Mouse (Mus musculus) thymus, adult 2 months (tissue): ENCODE measurements around the gene Phyhd1. TPM values are rescaled to one million over a fixed set of nuclear protein-coding genes. Genes with fewer than 3 reads are reported as not detected.

Experiments used
- DNase-seq: peaks from one replicate; pipeline ENCODE4 v3.0.0; 2021
- H3K27ac ChIP-seq: fragments of 200-500 bp; 2 replicates; pipeline ENCODE4 v1.5.1; 2012; ENCODE audit warnings: low read length, control low read depth; ENCODE audit not compliant: control insufficient read depth, insufficient read depth
- H3K27me3 ChIP-seq: fragments of 200-500 bp; 2 replicates; pipeline ENCODE4 v1.6.1; 2012; ENCODE audit warnings: mild to moderate bottlenecking, low read length, moderate library complexity, mixed read lengths; ENCODE audit not compliant: control insufficient read depth, insufficient read depth
- H3K36me3 ChIP-seq: fragments of 200-500 bp; 2 replicates; pipeline ENCODE4 v1.6.1; 2012; ENCODE audit warnings: mild to moderate bottlenecking, low read length, moderate library complexity; ENCODE audit not compliant: control insufficient read depth, insufficient read depth
- H3K4me1 ChIP-seq: fragments of 200-500 bp; replicated peaks from 2 replicates; pipeline ENCODE4 v1.6.1; 2012; ENCODE audit warnings: low read length; ENCODE audit not compliant: control insufficient read depth, insufficient read depth
- H3K4me3 ChIP-seq: fragments of 200-500 bp; 2 replicates; pipeline ENCODE4 v1.5.1; 2012; ENCODE audit warnings: mild to moderate bottlenecking, low read length, control low read depth, moderate library complexity; ENCODE audit not compliant: control insufficient read depth, insufficient read depth
- CTCF ChIP-seq: fragments of 200-500 bp; IDR thresholded peaks from 2 replicates; pipeline ENCODE4 v1.5.1; 2012; ENCODE audit warnings: mild to moderate bottlenecking, control low read depth, low read length, moderate library complexity, borderline replicate concordance; ENCODE audit not compliant: control insufficient read depth, poor library complexity, insufficient read depth; ENCODE audit errors: extremely low read depth
- POLR2A ChIP-seq: fragments of 200-500 bp; IDR thresholded peaks from 2 replicates; pipeline ENCODE4 v1.6.1; 2012; ENCODE audit warnings: mild to moderate bottlenecking, low read length, control low read depth, moderate library complexity; ENCODE audit not compliant: control insufficient read depth, poor library complexity, insufficient read depth; ENCODE audit errors: extremely low read depth
- WGBS: fragments of 180-500 bp; shearing (Covaris S2); methylation state at CpG from one replicate; pipeline ENCODE4 v1.1.7; 2018; 5-methylcytosine and 5-hydroxymethylcytosine counted together
- polyA plus RNA-seq: library from polyadenylated mRNA; depleted of rRNA; stranded (reverse); fragments of >200 nt; gene quantifications from 2 replicates; pipeline ENCODE4 v1.2.3, GENCODE M21; 2012; rRNA removed

Gene Phyhd1
- 10.7 and 18.1 TPM in 2 replicates for polyA plus RNA-seq

- peaks cover 5% of the 10 kb centered on the region; the same call in 1 of the 2 replicates for H3K4me1 ChIP-seq
- peaks cover 28% of the 10 kb centered on the region for H3K36me3 ChIP-seq
- H3K4me3 ChIP-seq, result no peak within 1 kb of the TSS
- no peaks in the 10 kb centered on the region for H3K27me3 ChIP-seq
- 85% methylated on average over 5 of the region's 5 CpGs for WGBS
- TF ChIP-seq POLR2A (no peak), CTCF (no peak)
- no peak within 1 kb of the TSS for H3K27ac ChIP-seq
- DNase-seq, result no peak
These were observed at the start of gene Phyhd1 for GRCm38 (mm10) chr2:30265767-30266253. Gene Phyhd1 (plus strand): TSS chr2:30266203.

GRCm38 (mm10) chr2:30216293-30216692 lies 49.7 kb upstream of the Phyhd1 start:
- DNase-seq, result no peak
- Histone ChIP-seq H3K27ac (no peak overlapping the region), H3K4me3 (no peak overlapping the region), H3K4me1 (no peaks in the 10 kb centered on the region), H3K27me3 (no peaks in the 10 kb centered on the region), H3K36me3 (no peaks in the 10 kb centered on the region)
- WGBS, result 97% methylated on average over 5 of the region's 5 CpGs
- TF ChIP-seq POLR2A, result no peak
- TF ChIP-seq CTCF, result no peak

DNA sequence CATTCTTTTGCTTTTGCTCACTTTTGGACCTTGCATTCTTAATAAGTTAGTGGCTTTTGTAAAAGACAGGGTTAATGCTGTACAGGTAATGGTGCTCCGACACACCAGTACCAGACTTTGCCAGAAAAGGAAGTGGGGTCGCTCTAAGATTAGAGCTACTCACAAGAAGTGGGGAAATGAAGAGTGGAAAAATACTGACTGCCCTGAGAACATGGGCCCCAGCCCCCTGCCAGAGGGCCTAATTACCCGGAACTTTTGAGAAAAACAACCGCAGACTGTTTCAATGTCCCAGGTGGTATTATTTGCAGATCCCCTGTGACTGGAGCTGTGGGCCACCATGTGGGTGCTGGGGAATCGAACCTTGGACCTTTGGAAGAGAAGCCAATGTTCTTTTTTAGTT lies 30.4 kb upstream of the Phyhd1 start:
- Histone ChIP-seq H3K27ac (no peak overlapping the region), H3K36me3 (peaks cover 1% of the 10 kb centered on the region), H3K27me3 (no peaks in the 10 kb centered on the region), H3K4me1 (peaks cover 25% of the 10 kb centered on the region), H3K4me3 (no peak overlapping the region)
- DNase-seq, result no peak
- WGBS, result 17% methylated on average over 5 of the region's 5 CpGs
- TF ChIP-seq CTCF, result no peak
- TF ChIP-seq POLR2A, result no peak

- 9% methylated on average over 18 of the region's 18 CpGs for WGBS
- no peak for DNase-seq
These were observed 29.4 kb upstream of the Phyhd1 start for GRCm38 (mm10) chr2:30236426-30237198.

GRCm38 (mm10) chr2:30237199-30237880 lies 28.7 kb upstream of the Phyhd1 start, which contains the start of gene Lrrc8a:
Gene Lrrc8a (plus strand): TSS chr2:30237715.
- Histone ChIP-seq H3K36me3 (peaks cover 10% of the 10 kb centered on the region), H3K4me1 (peaks cover 32% of the 10 kb centered on the region), H3K27ac (peak within 1 kb of the TSS; percentile 45), H3K4me3 (peak within 1 kb of the TSS; percentile 77), H3K27me3 (no peaks in the 10 kb centered on the region)
- TF ChIP-seq CTCF, result 0 out of 2 replicates have a peak, but pooled peaks have one; percentile 35
- TF ChIP-seq POLR2A, result peak; percentile 80; the same call in 1 of the 2 replicates
- peak; percentile 100 for DNase-seq
- WGBS, result under 1% methylated on average over 67 of the region's 67 CpGs

More at GRCm38 (mm10) chr2:30236426-30237198, 29.4 kb upstream of the Phyhd1 start:
- no peak for TF ChIP-seq CTCF
- no peak for TF ChIP-seq POLR2A
- peak overlapping the region; percentile 42 for H3K27ac ChIP-seq
- H3K4me1 ChIP-seq, result peaks cover 32% of the 10 kb centered on the region
- no peaks in the 10 kb centered on the region for H3K27me3 ChIP-seq
- H3K36me3 ChIP-seq, result peaks cover 10% of the 10 kb centered on the region
- H3K4me3 ChIP-seq, result peak overlapping the region; percentile 77

DNA sequence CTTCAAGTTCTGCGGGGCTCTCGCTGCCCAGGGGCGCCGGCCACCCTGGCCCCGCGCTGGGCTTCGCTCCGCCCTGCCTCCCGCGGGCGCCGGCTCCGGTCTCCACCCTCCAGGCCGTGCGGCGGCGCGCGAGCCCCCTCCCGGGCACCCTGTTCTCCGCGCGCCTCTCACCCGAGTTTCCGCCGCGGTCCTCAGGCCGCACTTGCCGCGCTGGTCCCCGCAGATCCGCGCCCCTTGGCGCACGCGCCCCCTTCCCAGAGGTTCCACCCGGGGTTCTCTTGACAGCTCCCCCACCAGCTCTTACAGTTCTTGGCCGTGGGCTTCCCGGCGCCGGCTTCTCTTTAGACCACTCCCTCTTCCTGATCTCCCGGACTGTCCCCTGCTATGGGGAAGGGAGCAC lies 28.1 kb upstream of the Phyhd1 start:
- peak; percentile 71 for DNase-seq
- WGBS, result under 1% methylated on average over 42 of the region's 42 CpGs
- H3K27ac ChIP-seq, result peak overlapping the region; percentile 45; the same call in 1 of the 2 replicates
- H3K27me3 ChIP-seq, result no peaks in the 10 kb centered on the region
- peak overlapping the region; percentile 77 for H3K4me3 ChIP-seq
- H3K36me3 ChIP-seq, result peaks cover 10% of the 10 kb centered on the region
- TF ChIP-seq POLR2A (no peak), CTCF (no peak)
- H3K4me1 ChIP-seq, result peaks cover 35% of the 10 kb centered on the region
